Mouse (Mus musculus) liver, postnatal 0 days (tissue): ENCODE data around the gene Thsd4.

Experiments
- CTCF ChIP-seq: sonication (generic); IDR thresholded peaks from 2 replicates; pipeline ENCODE4 v1.5.1; 2016; ENCODE audit warnings: antibody characterized with exemption, low read depth
- EP300 ChIP-seq: IDR thresholded peaks from 2 replicates; pipeline ENCODE4 v1.6.1; 2016; ENCODE audit warnings: antibody characterized with exemption, low read depth, mild to moderate bottlenecking

DNA sequence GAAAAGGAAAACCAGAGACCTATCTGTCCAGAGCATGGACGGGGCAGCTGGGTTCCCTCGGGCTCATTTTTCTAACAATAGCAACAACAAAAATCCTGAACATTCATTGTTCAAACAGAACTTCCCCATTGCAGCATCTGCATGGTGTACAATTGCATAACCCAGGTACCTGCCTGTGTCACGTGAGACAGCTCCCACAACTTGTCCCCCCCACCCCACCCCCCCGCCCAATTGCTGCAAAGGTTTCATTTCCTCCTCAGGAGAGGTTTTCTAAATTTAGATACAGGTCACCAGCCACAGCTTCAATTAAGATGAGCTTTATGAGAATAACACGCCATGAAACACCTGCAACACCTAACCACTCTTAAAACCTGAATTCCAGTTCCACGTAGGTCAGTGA is 303.4 kb downstream of the Thsd4 start:
- no peak for TF ChIP-seq CTCF
- TF ChIP-seq EP300: no peak
